Mouse (Mus musculus): ENCODE measurements around the gene Timm8b. TPM values are rescaled to one million over a fixed set of nuclear protein-coding genes. Genes with fewer than 3 reads are reported as not detected.

The Timm8b gene
- polyA plus RNA-seq, 1 experiment from 2014 or later, result 301 TPM

DNA sequence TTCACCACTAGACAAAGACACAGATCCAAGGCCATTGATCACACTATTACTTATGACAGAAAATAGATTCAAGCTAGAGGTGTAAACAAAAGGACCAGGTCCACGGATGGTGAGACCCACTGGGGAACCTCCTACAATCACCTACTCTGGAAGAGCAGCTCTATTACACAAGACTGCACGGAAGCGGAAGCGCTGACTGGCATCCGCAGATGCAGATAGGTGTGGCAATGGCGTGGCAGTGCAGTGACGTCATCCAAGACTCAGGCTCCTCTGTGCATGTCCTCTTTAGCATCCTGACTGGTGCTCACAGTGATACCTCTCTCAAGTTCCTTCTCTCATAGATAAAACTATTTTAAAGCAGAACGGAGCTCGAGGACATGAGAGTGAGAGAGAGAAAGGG lies 10.8 kb upstream of the Timm8b start:
- no peak for ATAC-seq (replicated peaks; ENCODE audit: insufficient number of reproducible peaks, low FRiP score, low TSS enrichment, low read depth)
- Histone ChIP-seq H3K4me1 (ENCODE audit: control insufficient read depth, insufficient read depth, low read length) (no peaks in the 10 kb centered on the region), H3K27me3 (ENCODE audit: control insufficient read depth, insufficient read depth, low read length) (no peaks in the 10 kb centered on the region), H3K9me3 (replicated peaks; ENCODE audit: control insufficient read depth, low read length) (no peaks in the 10 kb centered on the region), H3K9ac (replicated peaks; ENCODE audit: low read length) (no peak overlapping the region), H3K27ac (replicated peaks; ENCODE audit: low read depth, low read length) (no peak overlapping the region), H3K4me2 (ENCODE audit: low read depth, low read length) (no peak overlapping the region), H3K36me3 (replicated peaks; ENCODE audit: control insufficient read depth, insufficient read depth, low read depth, low read length) (peaks cover 6% of the 10 kb centered on the region), H3K4me3 (ENCODE audit: low read depth, low read length) (no peak overlapping the region)
- DNase-seq (ENCODE audit: low spot score), result no peak
- WGBS, result 92% methylated on average over 9 of the region's 9 CpGs

DNA sequence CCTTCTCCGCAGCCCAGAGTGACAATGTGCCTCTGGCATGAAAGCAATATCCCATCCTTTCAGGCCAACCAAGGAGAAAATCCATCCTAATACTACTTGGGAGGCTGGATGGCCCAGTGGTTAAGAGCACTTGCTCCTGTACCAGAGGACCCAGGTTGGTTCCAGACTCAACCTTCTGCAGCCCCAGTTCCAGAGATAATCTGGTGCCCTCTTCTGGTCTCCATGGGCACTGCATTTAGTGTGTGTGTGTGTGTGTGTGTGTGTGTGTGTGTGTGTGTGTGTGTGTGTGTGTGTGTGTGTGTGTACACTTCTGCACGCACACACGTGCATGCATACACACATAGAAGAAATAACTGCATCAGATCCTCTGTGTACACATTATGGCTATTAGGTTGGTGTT lies 10.2 kb upstream of the Timm8b start:
- no peak overlapping the region for H3K4me2 ChIP-seq (ENCODE audit: low read depth, low read length)

DNA sequence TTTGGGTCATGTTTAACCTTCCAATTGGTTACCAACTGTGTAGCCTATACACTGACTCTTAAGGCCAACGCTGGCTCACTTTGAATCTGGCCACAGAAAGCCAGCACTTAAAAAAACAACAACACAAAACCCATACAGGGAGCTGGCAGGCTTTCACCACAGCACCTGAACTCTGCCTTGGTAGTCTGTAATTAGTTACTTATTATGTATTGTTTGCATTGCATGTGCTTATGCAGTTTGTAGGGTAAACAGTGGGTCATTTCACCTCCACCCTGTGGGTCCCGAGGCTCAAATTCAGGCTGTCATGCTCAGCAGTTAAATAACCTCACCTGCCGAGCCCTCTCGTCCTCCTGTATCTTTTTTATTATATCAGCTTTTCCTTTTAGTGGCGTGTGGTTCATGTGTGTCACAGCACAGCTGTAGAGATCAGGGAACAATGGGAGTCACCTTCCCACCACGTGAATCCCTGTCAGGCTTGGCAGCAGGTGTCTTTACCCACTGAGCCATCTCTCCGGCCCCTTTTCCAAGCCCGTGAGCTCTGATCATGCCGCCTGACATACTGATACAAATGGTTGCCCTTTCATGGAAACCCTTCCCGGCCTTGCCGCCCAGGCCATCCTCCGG lies 8.8 kb upstream of the Timm8b start:
- Histone ChIP-seq H3K4me3 (ENCODE audit: low read depth, low read length) (no peak overlapping the region), H3K9ac (replicated peaks; ENCODE audit: low read length) (no peak overlapping the region), H3K27ac (replicated peaks; ENCODE audit: low read depth, low read length) (no peak overlapping the region), H3K9me3 (replicated peaks; ENCODE audit: control insufficient read depth, low read length) (no peaks in the 10 kb centered on the region), H3K4me1 (ENCODE audit: control insufficient read depth, insufficient read depth, low read length) (no peaks in the 10 kb centered on the region), H3K36me3 (replicated peaks; ENCODE audit: control insufficient read depth, insufficient read depth, low read depth, low read length) (peaks cover 9% of the 10 kb centered on the region), H3K4me2 (ENCODE audit: low read depth, low read length) (no peak overlapping the region), H3K27me3 (ENCODE audit: control insufficient read depth, insufficient read depth, low read length) (no peaks in the 10 kb centered on the region)
- DNase-seq (ENCODE audit: low spot score) (no peak), ATAC-seq (replicated peaks; ENCODE audit: insufficient number of reproducible peaks, low FRiP score, low TSS enrichment, low read depth) (no peak)
- 78% methylated on average over 12 of the region's 12 CpGs for WGBS

More for the DNA sequence above, 10.2 kb upstream of the Timm8b start:
- Histone ChIP-seq H3K9ac (replicated peaks; ENCODE audit: low read length) (no peak overlapping the region), H3K9me3 (replicated peaks; ENCODE audit: control insufficient read depth, low read length) (no peaks in the 10 kb centered on the region), H3K36me3 (replicated peaks; ENCODE audit: control insufficient read depth, insufficient read depth, low read depth, low read length) (peaks cover 6% of the 10 kb centered on the region), H3K27me3 (ENCODE audit: control insufficient read depth, insufficient read depth, low read length) (no peaks in the 10 kb centered on the region), H3K4me1 (ENCODE audit: control insufficient read depth, insufficient read depth, low read length) (no peaks in the 10 kb centered on the region), H3K27ac (replicated peaks; ENCODE audit: low read depth, low read length) (no peak overlapping the region), H3K4me3 (ENCODE audit: low read depth, low read length) (no peak overlapping the region)
- DNase-seq (ENCODE audit: low spot score) (peak; percentile 38), ATAC-seq (replicated peaks; ENCODE audit: insufficient number of reproducible peaks, low FRiP score, low TSS enrichment, low read depth) (no peak)
- 70% methylated on average over 3 of the region's 3 CpGs for WGBS

DNA sequence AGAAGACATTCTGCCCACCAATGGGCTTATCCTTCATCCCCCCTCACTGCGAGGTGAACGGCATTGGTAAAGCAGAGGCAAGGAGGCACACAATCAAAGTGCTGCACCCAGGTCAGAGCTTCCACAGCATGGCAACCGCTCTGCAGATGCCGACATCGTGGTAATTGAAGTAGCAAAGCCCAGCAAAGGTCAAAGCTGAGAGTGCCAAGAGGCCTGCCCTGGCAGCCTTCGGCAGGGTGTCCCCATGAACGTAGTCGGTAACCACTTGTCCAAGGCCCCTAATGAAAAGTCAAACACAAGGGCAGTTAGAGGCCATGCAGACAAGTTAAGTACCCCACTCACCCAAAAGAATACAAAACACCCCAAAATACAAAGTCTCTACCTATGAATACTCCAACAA lies 6.7 kb upstream of the Timm8b start:
- ATAC-seq (replicated peaks; ENCODE audit: insufficient number of reproducible peaks, low FRiP score, low TSS enrichment, low read depth), result no peak
- Histone ChIP-seq H3K9me3 (replicated peaks; ENCODE audit: control insufficient read depth, low read length) (no peaks in the 10 kb centered on the region), H3K27me3 (ENCODE audit: control insufficient read depth, insufficient read depth, low read length) (no peaks in the 10 kb centered on the region), H3K27ac (replicated peaks; ENCODE audit: low read depth, low read length) (no peak overlapping the region), H3K4me1 (ENCODE audit: control insufficient read depth, insufficient read depth, low read length) (no peaks in the 10 kb centered on the region; the same call in 1 of the 2 replicates), H3K9ac (replicated peaks; ENCODE audit: low read length) (no peak overlapping the region), H3K4me3 (ENCODE audit: low read depth, low read length) (no peak overlapping the region), H3K36me3 (replicated peaks; ENCODE audit: control insufficient read depth, insufficient read depth, low read depth, low read length) (peaks cover 9% of the 10 kb centered on the region), H3K4me2 (ENCODE audit: low read depth, low read length) (no peak overlapping the region)
- DNase-seq (ENCODE audit: low spot score), result no peak
- 91% methylated on average over 8 of the region's 8 CpGs for WGBS

DNA sequence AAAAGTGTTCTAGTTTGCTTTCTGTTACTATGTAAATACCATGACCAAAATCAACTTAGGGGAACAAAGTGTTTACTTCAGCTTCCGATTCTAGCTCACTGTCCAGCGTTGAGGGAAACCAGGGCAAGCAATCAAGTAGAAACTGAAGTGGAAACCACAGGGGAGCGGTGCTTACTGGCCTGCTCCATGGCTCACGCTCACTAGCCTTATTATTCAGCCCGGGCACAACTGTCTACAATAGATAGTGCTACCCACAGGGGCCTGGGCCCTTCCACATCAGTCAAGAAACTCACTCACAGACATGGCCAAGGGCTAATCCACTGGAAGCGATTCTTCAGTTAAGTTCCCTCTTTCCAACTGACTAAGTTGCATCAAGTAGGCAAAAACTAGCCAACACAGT lies 2.2 kb upstream of the Timm8b start:
- no peak overlapping the region for H3K4me3 ChIP-seq (ENCODE audit: low read depth, low read length)
- 93% methylated on average over 6 of the region's 6 CpGs for WGBS

DNA sequence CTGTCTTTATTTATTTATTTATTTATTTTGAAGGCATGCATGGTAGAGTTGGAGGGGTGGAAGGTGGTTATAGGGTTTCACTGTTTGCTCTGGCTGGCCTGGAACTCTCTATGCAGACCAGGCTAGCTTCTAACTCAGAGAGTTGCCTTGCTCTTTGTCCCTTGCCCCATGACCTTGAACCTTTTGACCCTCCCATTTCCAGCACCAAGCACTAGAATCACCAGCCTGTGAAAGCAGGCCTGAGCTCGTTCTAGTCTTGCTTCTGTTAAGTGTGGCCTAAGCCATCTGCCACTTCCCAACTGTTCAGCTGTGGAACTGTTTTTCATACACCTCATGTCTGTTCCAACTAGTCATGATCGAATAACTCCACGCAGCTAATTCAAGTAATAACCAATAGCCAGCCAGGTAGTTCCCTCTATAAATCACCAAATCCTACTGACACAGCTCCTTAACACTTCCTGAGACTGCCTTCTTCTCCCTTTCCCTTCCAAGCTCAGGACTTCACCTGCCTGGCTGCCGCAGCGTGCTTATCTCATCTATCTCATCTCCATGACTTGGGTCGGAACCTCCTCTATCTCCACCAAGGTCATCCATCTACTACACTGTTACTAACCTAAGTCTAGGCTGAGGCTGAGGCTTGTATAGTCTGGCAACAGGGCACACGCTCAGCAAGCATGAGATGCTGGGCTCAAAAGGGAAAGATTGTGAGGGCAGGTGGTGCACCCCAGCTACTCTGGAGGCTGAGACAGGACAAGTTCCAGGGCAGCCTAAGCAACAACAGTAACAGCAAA lies 1.5 kb upstream of the Timm8b start:
- ATAC-seq (replicated peaks; ENCODE audit: insufficient number of reproducible peaks, low FRiP score, low TSS enrichment, low read depth), result no peak
- Histone ChIP-seq H3K9ac (replicated peaks; ENCODE audit: low read length) (0 out of 2 replicates have a peak overlapping the region, but pooled peaks have one; percentile 2), H3K9me3 (replicated peaks; ENCODE audit: control insufficient read depth, low read length) (no peaks in the 10 kb centered on the region), H3K4me1 (ENCODE audit: control insufficient read depth, insufficient read depth, low read length) (peaks cover 3% of the 10 kb centered on the region; the same call in 1 of the 2 replicates), H3K27ac (replicated peaks; ENCODE audit: low read depth, low read length) (no peak overlapping the region), H3K4me2 (ENCODE audit: low read depth, low read length) (peak overlapping the region; percentile 60), H3K36me3 (replicated peaks; ENCODE audit: control insufficient read depth, insufficient read depth, low read depth, low read length) (peaks cover 3% of the 10 kb centered on the region), H3K4me3 (ENCODE audit: low read depth, low read length) (peak overlapping the region; percentile 87), H3K27me3 (ENCODE audit: control insufficient read depth, insufficient read depth, low read length) (no peaks in the 10 kb centered on the region)
- 85% methylated on average over 7 of the region's 7 CpGs for WGBS
- DNase-seq (ENCODE audit: low spot score), result no peak

More for the DNA sequence above, 2.2 kb upstream of the Timm8b start:
- ATAC-seq (replicated peaks; ENCODE audit: insufficient number of reproducible peaks, low FRiP score, low TSS enrichment, low read depth) (no peak), DNase-seq (ENCODE audit: low spot score) (no peak)
- H3K27me3 ChIP-seq (ENCODE audit: control insufficient read depth, insufficient read depth, low read length), result no peaks in the 10 kb centered on the region
- H3K27ac ChIP-seq (replicated peaks; ENCODE audit: low read depth, low read length), result no peak overlapping the region
- H3K9me3 ChIP-seq (replicated peaks; ENCODE audit: control insufficient read depth, low read length), result no peaks in the 10 kb centered on the region
- H3K4me1 ChIP-seq (ENCODE audit: control insufficient read depth, insufficient read depth, low read length), result peaks cover 3% of the 10 kb centered on the region; the same call in 1 of the 2 replicates
- H3K9ac ChIP-seq (replicated peaks; ENCODE audit: low read length), result no peak overlapping the region
- peaks cover 7% of the 10 kb centered on the region for H3K36me3 ChIP-seq (replicated peaks; ENCODE audit: control insufficient read depth, insufficient read depth, low read depth, low read length)
- H3K4me2 ChIP-seq (ENCODE audit: low read depth, low read length), result no peak overlapping the region

DNA sequence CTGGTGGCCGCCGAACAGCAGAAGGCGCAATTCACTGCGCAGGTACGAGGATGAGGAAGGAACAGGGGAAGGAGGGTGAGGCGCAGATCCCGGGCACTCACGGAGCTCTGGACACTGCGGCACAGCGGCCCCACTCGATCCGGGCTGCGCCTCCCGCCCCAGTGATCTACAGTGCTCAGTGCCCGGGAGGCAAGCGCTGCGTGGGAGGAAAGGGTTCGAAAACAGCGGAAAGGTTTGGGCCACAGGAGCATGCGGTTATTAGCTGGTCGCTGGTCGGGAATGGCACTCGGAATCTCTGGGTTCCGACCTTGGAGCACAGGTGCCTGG lies 251 bp downstream of the Timm8b start:
- H3K9me3 ChIP-seq (replicated peaks; ENCODE audit: control insufficient read depth, low read length), result no peaks in the 10 kb centered on the region
- peak overlapping the region; percentile 87 for H3K4me3 ChIP-seq (ENCODE audit: low read depth, low read length)
- peaks cover 3% of the 10 kb centered on the region; the same call in 1 of the 2 replicates for H3K4me1 ChIP-seq (ENCODE audit: control insufficient read depth, insufficient read depth, low read length)
- peak overlapping the region; percentile 70 for H3K27ac ChIP-seq (replicated peaks; ENCODE audit: low read depth, low read length)
- H3K36me3 ChIP-seq (replicated peaks; ENCODE audit: control insufficient read depth, insufficient read depth, low read depth, low read length), result no peaks in the 10 kb centered on the region; the same call in none of the 2 replicates
- no peaks in the 10 kb centered on the region for H3K27me3 ChIP-seq (ENCODE audit: control insufficient read depth, insufficient read depth, low read length)
- ATAC-seq (replicated peaks; ENCODE audit: insufficient number of reproducible peaks, low FRiP score, low TSS enrichment, low read depth) (peak; percentile 84), DNase-seq (ENCODE audit: low spot score) (no peak)
- under 1% methylated on average over 24 of the region's 24 CpGs for WGBS
- H3K4me2 ChIP-seq (ENCODE audit: low read depth, low read length), result peak overlapping the region; percentile 64
- H3K9ac ChIP-seq (replicated peaks; ENCODE audit: low read length), result peak overlapping the region; percentile 85

DNA sequence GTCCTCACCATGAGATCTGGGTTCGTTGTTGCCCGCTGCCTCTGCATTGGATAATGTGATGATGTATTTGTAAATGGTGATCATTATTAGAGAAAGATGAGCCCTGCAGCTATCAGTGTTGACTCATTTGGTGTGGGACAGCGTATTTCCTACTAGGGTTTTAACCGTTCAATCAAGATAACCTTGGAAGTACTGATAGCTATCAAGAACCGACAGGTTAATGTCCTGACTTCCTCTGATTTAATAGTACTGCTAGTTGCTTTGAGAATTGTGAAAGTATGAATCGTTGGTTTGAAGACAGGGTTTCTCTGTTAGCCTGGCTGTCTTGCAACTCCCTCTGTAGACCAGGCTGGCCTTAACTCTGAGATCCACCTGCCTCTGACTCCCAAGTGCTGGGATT lies 628 bp downstream of the Timm8b start:
- Histone ChIP-seq H3K4me3 (ENCODE audit: low read depth, low read length) (peak overlapping the region; percentile 87), H3K27me3 (ENCODE audit: control insufficient read depth, insufficient read depth, low read length) (no peaks in the 10 kb centered on the region), H3K27ac (replicated peaks; ENCODE audit: low read depth, low read length) (peak overlapping the region; percentile 70), H3K36me3 (replicated peaks; ENCODE audit: control insufficient read depth, insufficient read depth, low read depth, low read length) (no peaks in the 10 kb centered on the region; the same call in none of the 2 replicates), H3K4me2 (ENCODE audit: low read depth, low read length) (peak overlapping the region; percentile 64), H3K9ac (replicated peaks; ENCODE audit: low read length) (peak overlapping the region; percentile 85), H3K9me3 (replicated peaks; ENCODE audit: control insufficient read depth, low read length) (no peaks in the 10 kb centered on the region), H3K4me1 (ENCODE audit: control insufficient read depth, insufficient read depth, low read length) (peaks cover 3% of the 10 kb centered on the region; the same call in 1 of the 2 replicates)
- ATAC-seq (replicated peaks; ENCODE audit: insufficient number of reproducible peaks, low FRiP score, low TSS enrichment, low read depth) (no peak), DNase-seq (ENCODE audit: low spot score) (peak; percentile 1)
- WGBS, result 5% methylated on average over 6 of the region's 6 CpGs
